Mouse (Mus musculus) heart, postnatal 0 days (tissue): ENCODE data around the gene Comt. TPM values are rescaled to one million over a fixed set of nuclear protein-coding genes. Genes with fewer than 3 reads are reported as not detected.

Source experiments
- ATAC-seq: fragments of 200-750 bp; cut with Nextera tagmentation; 2 replicates; pipeline ENCODE4 v1.8.0; 2017; ENCODE audit warnings: low read depth, moderate number of reproducible peaks, moderate library complexity; ENCODE audit not compliant: insufficient read depth
- DNase-seq: peaks from one replicate; pipeline ENCODE4 v3.0.0-alpha.2; 2016; ENCODE audit warnings: low spot score
- H3K27ac ChIP-seq: fragments of 300-500 bp; sonication (generic); 2 replicates; pipeline ENCODE4 v1.5.1; 2014; ENCODE audit warnings: low read depth, mild to moderate bottlenecking
- H3K27me3 ChIP-seq: fragments of 300-500 bp; sonication (generic); 2 replicates; pipeline ENCODE4 v1.6.1; 2014; ENCODE audit warnings: low read length, mixed read lengths; ENCODE audit not compliant: control insufficient read depth, insufficient read depth
- H3K36me3 ChIP-seq: fragments of 300-500 bp; sonication (generic); replicated peaks from 2 replicates; pipeline ENCODE4 v1.6.1; 2014; ENCODE audit warnings: low read length, mixed read lengths; ENCODE audit not compliant: control insufficient read depth, insufficient read depth
- H3K4me1 ChIP-seq: fragments of 300-500 bp; sonication (generic); 2 replicates; pipeline ENCODE4 v1.6.1; 2014; ENCODE audit warnings: antibody characterized with exemption; ENCODE audit not compliant: control insufficient read depth, insufficient read depth
- H3K4me2 ChIP-seq: fragments of 300-500 bp; sonication (generic); 2 replicates; pipeline ENCODE4 v1.6.1; 2014; ENCODE audit warnings: low read depth, mild to moderate bottlenecking, low read length, moderate library complexity
- H3K4me3 ChIP-seq: fragments of 300-500 bp; sonication (generic); 2 replicates; pipeline ENCODE4 v1.5.1; 2014; ENCODE audit warnings: low read depth, low read length
- H3K9ac ChIP-seq: fragments of 300-500 bp; sonication (generic); replicated peaks from 2 replicates; pipeline ENCODE4 v1.6.1; 2014; ENCODE audit warnings: low read depth, low read length, mixed read lengths
- H3K9me3 ChIP-seq: fragments of 300-500 bp; sonication (generic); replicated peaks from 2 replicates; pipeline ENCODE4 v1.6.1; 2016; ENCODE audit warnings: low read length; ENCODE audit not compliant: control insufficient read depth
- CTCF ChIP-seq: IDR thresholded peaks from 2 replicates; pipeline ENCODE4 v1.5.1; 2016; ENCODE audit warnings: antibody characterized with exemption, control low read depth, low read depth
- EP300 ChIP-seq: IDR thresholded peaks from 2 replicates; pipeline ENCODE4 v1.6.1; 2016; ENCODE audit warnings: antibody characterized with exemption, low read depth
- WGBS: fragments of 180-500 bp; shearing (Covaris S2); extraction: QIAGEN DNeasy Blood & Tissue Kit; methylation state at CpG from one replicate; pipeline ENCODE4 v1.1.7; 2014; 5-methylcytosine and 5-hydroxymethylcytosine counted together
- polyA plus RNA-seq: library from polyadenylated mRNA; unstranded; fragments of >200 nt; fragmentation: Nextera tagmentation; extraction: Ambion mirVana; gene quantifications from 2 replicates; pipeline ENCODE4 v1.2.1, GENCODE M21; 2015
- total RNA-seq: library from RNA; depleted of rRNA; stranded (reverse); fragments of >200 nt; gene quantifications from 2 replicates; pipeline ENCODE4 v1.2.3, GENCODE M21; 2014; ENCODE audit warnings: low replicate concordance

The Comt gene
- total and polyA plus RNA-seq, 2 experiments from 2014 or later = 155 to 168 TPM

DNA sequence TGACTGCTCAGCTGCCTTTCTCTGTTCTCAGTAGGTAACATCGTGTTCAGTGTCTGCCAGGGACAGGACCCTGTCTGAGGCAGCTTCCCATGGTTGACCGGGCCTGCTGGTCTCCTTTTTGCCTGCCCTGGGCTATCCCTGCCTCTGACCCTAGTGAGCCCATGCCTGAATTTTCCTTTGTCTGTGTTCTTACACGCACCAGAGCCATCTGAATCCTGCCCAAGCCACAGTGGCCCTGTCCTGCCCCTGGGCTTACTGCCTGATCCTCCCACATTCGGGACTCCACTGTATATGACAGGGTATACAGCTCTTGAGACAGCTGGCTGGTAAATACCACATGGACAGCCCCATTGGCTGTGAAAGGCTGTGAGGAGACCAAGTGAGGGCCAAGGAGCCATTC, 16.9 kb downstream of the Comt start:
- Histone ChIP-seq H3K4me2 (no peak overlapping the region), H3K36me3 (peaks cover 29% of the 10 kb centered on the region)
- no peak for ATAC-seq

DNA sequence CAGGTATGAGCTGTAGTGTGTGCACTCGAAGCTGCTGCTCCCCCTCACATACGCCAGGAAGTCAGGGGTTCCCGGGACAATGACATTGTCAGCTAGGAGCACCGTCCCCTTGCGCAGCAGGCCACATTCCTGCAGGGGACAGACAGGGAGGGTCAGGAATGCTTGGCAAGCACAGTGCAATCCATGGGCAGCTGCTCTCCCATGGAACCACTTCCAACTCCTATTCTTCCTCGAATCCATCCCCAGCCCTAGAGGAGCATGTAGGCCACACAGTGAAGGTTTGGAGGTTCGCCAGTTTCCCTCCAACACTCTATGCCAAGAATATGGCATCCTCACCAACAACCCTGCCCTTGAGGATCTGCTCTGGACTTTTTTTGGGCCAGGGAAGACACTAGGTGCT, 18.7 kb downstream of the Comt start:
- peak; percentile 73 for ATAC-seq
- Histone ChIP-seq H3K27ac (peak overlapping the region; percentile 85), H3K4me2 (no peak overlapping the region), H3K9me3 (no peaks in the 10 kb centered on the region), H3K9ac (no peak overlapping the region), H3K27me3 (no peaks in the 10 kb centered on the region), H3K36me3 (peaks cover 43% of the 10 kb centered on the region), H3K4me1 (peaks cover 43% of the 10 kb centered on the region), H3K4me3 (no peak overlapping the region)
- whole genome bisulfite sequencing = 18% methylated on average over 7 of the region's 7 CpGs
- DNase-seq = peak; percentile 83
- TF ChIP-seq CTCF (no peak), EP300 (0 out of 2 replicates have a peak, but pooled peaks have one; percentile 27)

More for the DNA sequence above, 16.9 kb downstream of the Comt start:
- 85% methylated on average over 4 of the region's 4 CpGs for WGBS
- Histone ChIP-seq H3K4me1 (peaks cover 43% of the 10 kb centered on the region), H3K4me3 (no peak overlapping the region), H3K27me3 (no peaks in the 10 kb centered on the region), H3K9me3 (no peaks in the 10 kb centered on the region), H3K27ac (0 out of 2 replicates have a peak overlapping the region, but pooled peaks have one; percentile 0), H3K9ac (no peak overlapping the region)
- DNase-seq = no peak
- no peak for TF ChIP-seq EP300
- TF ChIP-seq CTCF = no peak

DNA sequence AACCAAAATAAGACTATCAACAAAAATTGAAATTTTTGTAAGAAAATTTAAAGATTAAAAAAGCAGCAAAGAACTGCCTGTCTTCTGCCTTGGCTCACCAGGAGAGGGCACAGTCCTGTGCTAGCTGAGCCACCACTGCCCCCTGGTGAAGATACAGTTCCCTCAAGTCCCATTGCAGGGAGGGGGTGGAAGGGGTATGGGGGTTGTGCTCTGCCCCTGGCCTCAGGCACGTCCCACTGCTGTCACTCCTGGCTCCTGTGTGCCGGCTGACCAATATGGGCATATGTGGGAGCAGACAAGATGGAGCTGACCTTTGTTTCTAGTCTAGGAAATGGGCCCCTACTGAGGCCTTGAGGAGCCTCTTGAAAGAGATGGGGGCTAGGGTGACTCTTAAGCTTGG, 20.4 kb downstream of the Comt start:
- Histone ChIP-seq H3K36me3 (peaks cover 53% of the 10 kb centered on the region), H3K4me2 (no peak overlapping the region), H3K9me3 (no peaks in the 10 kb centered on the region), H3K27me3 (no peaks in the 10 kb centered on the region), H3K4me1 (peaks cover 31% of the 10 kb centered on the region), H3K27ac (peak overlapping the region; percentile 24), H3K4me3 (no peak overlapping the region), H3K9ac (no peak overlapping the region)
- peak; percentile 68 for ATAC-seq
- peak; percentile 91 for TF ChIP-seq CTCF
- TF ChIP-seq EP300 = no peak
- 7% methylated on average over 2 of the region's 2 CpGs for WGBS
- DNase-seq = peak; percentile 57

DNA sequence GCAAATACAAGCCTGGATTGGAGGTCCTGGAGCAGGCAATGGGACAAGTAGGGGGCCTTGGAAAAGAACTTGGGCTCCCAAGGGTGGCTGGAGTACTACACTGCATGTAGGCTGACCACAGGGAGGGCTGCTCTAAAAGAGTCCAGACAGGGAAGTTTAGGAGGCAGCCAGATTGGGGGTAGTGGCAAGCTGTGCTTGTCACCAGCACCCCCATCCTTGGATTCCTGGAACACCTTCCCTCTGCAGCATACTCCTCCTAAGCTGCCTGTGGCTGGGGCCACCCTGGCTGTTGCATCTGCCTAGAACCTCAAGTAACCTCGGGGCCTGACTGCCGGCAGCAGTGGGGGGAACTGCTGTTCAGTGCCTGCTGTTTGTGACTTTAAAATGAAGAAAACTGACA, 20.8 kb downstream of the Comt start:
- H3K36me3 ChIP-seq = peaks cover 51% of the 10 kb centered on the region
- peaks cover 27% of the 10 kb centered on the region for H3K4me1 ChIP-seq
- H3K27me3 ChIP-seq = no peaks in the 10 kb centered on the region
- TF ChIP-seq EP300 = no peak
- no peak for ATAC-seq
- no peak overlapping the region for H3K9ac ChIP-seq
- peak overlapping the region; percentile 16; the same call in 1 of the 2 replicates for H3K27ac ChIP-seq
- WGBS = 59% methylated on average over 2 of the region's 2 CpGs
- no peak overlapping the region for H3K4me2 ChIP-seq
- H3K9me3 ChIP-seq = no peaks in the 10 kb centered on the region
- DNase-seq = no peak
- H3K4me3 ChIP-seq = no peak overlapping the region

DNA sequence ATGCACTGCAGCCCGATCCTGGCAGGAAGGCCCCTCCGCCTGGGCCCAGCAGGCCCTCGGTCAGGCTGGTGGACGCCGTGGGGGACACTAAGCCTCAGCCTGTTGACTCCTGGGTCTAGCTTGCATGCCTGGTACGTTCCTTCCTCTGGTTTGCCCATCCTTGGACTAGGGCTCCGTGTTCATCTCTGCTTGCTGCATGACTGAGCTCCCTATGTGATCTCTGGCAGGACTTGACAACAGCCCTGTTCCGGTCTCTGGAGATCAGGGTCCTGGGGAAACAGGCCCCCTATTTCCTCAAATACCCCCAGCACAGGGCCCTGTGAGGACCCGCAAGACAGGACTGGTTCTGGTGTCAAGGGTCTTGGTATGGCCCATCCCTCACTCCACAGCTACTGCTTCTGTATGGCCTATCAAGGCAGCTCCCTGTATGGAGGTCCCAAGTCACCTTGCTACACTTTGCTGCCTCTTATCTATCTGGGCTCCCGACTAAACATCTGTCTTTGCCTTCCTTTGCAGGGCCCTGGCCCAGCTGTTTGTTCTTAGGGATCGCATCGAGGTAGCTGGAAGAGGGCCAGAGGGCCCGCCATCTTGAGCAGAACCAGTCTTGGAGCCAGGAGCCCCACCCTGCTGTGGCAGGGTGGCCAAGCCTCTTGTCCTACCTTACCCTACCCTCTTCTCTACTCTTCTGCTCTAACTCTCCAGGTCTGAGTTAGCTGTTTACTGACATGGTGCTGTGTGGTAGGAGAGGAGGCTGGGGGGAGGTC, 21.4 kb downstream of the Comt start:
- peaks cover 24% of the 10 kb centered on the region for H3K4me1 ChIP-seq
- ATAC-seq (no peak), DNase-seq (no peak)
- no peaks in the 10 kb centered on the region for H3K27me3 ChIP-seq
- H3K9ac ChIP-seq = no peak overlapping the region
- H3K36me3 ChIP-seq = peaks cover 55% of the 10 kb centered on the region
- no peak overlapping the region for H3K4me2 ChIP-seq
- TF ChIP-seq CTCF = no peak
- no peak for TF ChIP-seq EP300
- H3K9me3 ChIP-seq = no peaks in the 10 kb centered on the region
- H3K4me3 ChIP-seq = no peak overlapping the region
- H3K27ac ChIP-seq = peak overlapping the region; percentile 16; the same call in 1 of the 2 replicates
- 79% methylated on average over 13 of the region's 13 CpGs for WGBS

DNA sequence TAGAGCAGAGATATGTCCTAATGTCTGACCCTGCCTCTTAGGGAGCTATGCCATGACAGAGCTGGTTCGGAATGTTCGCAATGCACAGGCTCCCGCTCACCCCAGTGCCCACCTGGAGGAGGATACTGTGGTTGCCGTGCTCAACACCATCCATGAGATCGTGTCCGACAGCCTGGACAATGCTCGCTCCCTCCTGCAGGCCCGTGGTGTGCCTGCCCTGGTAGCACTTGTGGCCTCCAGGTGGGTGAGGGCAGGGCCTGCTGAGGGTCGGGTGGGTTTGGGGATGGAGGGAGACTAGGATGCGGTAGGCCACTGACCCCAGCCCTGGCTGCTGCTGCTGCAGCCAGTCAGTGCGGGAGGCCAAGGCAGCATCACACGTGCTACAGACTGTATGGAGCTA, 23.4 kb downstream of the Comt start:
- DNase-seq = no peak
- H3K4me2 ChIP-seq = no peak overlapping the region
- no peaks in the 10 kb centered on the region for H3K9me3 ChIP-seq
- no peak overlapping the region for H3K4me3 ChIP-seq
- H3K27ac ChIP-seq = no peak overlapping the region
- peaks cover 64% of the 10 kb centered on the region for H3K36me3 ChIP-seq
- H3K9ac ChIP-seq = no peak overlapping the region
- no peak for TF ChIP-seq EP300
- WGBS = 82% methylated on average over 12 of the region's 12 CpGs
- H3K27me3 ChIP-seq = no peaks in the 10 kb centered on the region
- no peak for ATAC-seq
- H3K4me1 ChIP-seq = peaks cover 22% of the 10 kb centered on the region
